In genomic region chr4:99132686-99133085, GRCm38 (mm10) we compare ENCODE assay signal across 20 mouse cellular contexts.
"Had no signal": no experiment of that assay in that cellular context is flagged by ENCODE, and none has a peak within 500 bp of the region (broad histone marks: within the 10 kb centered on the region; RNA-seq: fewer than 3 reads in every experiment).

No protein-coding gene starts in this region.

- H3K9me3 ChIP-seq: lung, embryonic 15.5 days; megakaryocyte, embryonic 14.5 days; midbrain, embryonic 10.5 days; midbrain, embryonic 15.5 days; neural tube, embryonic 12.5 days; neural tube, embryonic 15.5 days had no signal

- H3K27ac ChIP-seq: left cerebral cortex, adult 2 months; liver, embryonic 14.5 days; lung, embryonic 15.5 days; midbrain, embryonic 10.5 days; midbrain, embryonic 15.5 days; neural tube, embryonic 12.5 days; neural tube, embryonic 15.5 days; stomach, postnatal 0 days had no signal

- H3K4me3 ChIP-seq: left cerebral cortex, adult 2 months; lung, embryonic 15.5 days; megakaryocyte, embryonic 14.5 days; midbrain, embryonic 10.5 days; midbrain, embryonic 15.5 days; neural tube, embryonic 12.5 days; neural tube, embryonic 15.5 days had no signal

- H3K27me3 ChIP-seq: lung, embryonic 15.5 days; midbrain, embryonic 15.5 days; neural tube, embryonic 12.5 days; neural tube, embryonic 15.5 days had no signal

- H3K4me2 ChIP-seq: liver, embryonic 11.5 days; lung, embryonic 15.5 days; midbrain, embryonic 15.5 days; neural tube, embryonic 12.5 days; neural tube, embryonic 15.5 days had no signal

- DNase-seq: kidney, postnatal 10 days; kidney, postnatal 36 days; layer of hippocampus, postnatal 36 days; lung, adult 18-20 months; lung, postnatal 10 days; lung, postnatal 36 days; right cerebral cortex, adult 18-20 months; right cerebral cortex, postnatal 14 days; right cerebral cortex, postnatal 4 days; thymus, postnatal 25 days had no signal

- H3K9ac ChIP-seq: liver, embryonic 14.5 days; lung, embryonic 15.5 days; midbrain, embryonic 15.5 days; neural tube, embryonic 12.5 days; neural tube, embryonic 15.5 days had no signal

- ATAC-seq: midbrain, embryonic 15.5 days had no signal

- H3K36me3 ChIP-seq: lung, embryonic 15.5 days; midbrain, embryonic 10.5 days; midbrain, embryonic 15.5 days; neural tube, embryonic 12.5 days; neural tube, embryonic 15.5 days had no signal

- H3K4me1 ChIP-seq: lung, embryonic 15.5 days; midbrain, embryonic 15.5 days; neural tube, embryonic 12.5 days; neural tube, embryonic 15.5 days had no signal
